Mouse (Mus musculus) urinary bladder, postnatal 14 days (tissue): Measurements from ENCODE around the gene Crb3.

Source experiments
- DNase-seq: peaks from one replicate; pipeline ENCODE4 v3.0.0; 2021; ENCODE audit warnings: low spot score

Crb3 gene

DNA sequence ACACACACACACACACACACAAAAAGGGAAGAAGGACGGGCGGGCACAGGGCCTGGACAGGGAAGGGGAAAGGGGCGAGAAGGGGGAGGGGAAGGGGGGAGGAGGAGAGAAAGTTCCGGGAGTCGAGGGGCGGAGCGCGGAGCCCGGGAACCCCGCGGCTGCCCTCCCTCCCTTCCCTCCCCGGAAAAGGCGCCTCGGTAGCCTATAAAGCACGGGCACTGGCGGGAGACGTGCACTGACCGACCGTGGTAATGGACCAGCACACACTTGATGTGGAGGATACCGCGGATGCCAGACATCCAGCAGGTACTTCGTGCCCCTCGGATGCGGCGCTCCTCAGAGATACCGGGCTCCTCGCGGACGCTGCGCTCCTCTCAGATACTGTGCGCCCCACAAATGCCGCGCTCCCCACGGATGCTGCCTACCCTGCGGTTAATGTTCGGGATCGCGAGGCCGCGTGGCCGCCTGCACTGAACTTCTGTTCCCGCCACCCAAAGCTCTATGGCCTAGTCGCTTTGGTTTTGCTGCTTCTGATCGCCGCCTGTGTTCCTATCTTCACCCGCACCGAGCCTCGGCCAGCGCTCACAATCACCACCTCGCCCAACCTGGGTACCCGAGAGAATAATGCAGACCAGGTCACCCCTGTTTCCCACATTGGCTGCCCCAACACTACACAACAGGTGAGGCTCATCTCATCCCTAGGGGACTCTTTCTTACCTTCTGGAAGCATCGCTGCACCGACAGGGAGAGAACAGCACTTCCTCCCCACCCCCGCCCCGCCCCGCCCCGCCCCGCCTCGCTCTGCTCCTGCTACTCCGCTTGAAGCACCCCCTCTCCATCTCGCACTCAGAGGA is 46.5 kb downstream of the Crb3 start, which contains the start of gene Tnfsf9:
TSS of gene Tnfsf9 (plus strand) at position 145 of the 854 bp plus-strand sequence.
- peak; percentile 37 for DNase-seq

DNA sequence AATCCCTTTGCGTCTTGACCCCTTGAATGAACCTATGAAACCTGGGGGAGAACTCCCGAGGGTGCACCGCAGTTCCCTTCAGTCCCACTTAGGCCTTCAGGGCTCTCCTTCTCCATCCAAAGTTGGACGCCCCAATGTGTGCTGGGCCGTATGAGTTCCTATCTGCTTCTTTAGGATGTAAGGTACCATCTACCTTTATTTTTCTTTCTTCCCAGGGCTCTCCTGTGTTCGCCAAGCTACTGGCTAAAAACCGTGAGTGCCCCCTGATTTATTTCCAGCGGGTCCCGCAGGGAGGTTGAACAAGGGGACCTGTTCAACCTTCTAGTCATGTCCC is 47.1 kb downstream of the Crb3 start:
- no peak for DNase-seq

DNA sequence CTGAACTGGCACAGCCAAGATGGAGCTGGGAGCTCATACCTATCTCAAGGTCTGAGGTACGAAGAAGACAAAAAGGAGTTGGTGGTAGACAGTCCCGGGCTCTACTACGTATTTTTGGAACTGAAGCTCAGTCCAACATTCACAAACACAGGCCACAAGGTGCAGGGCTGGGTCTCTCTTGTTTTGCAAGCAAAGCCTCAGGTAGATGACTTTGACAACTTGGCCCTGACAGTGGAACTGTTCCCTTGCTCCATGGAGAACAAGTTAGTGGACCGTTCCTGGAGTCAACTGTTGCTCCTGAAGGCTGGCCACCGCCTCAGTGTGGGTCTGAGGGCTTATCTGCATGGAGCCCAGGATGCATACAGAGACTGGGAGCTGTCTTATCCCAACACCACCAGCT is 48.2 kb downstream of the Crb3 start:
- DNase-seq = no peak

DNA sequence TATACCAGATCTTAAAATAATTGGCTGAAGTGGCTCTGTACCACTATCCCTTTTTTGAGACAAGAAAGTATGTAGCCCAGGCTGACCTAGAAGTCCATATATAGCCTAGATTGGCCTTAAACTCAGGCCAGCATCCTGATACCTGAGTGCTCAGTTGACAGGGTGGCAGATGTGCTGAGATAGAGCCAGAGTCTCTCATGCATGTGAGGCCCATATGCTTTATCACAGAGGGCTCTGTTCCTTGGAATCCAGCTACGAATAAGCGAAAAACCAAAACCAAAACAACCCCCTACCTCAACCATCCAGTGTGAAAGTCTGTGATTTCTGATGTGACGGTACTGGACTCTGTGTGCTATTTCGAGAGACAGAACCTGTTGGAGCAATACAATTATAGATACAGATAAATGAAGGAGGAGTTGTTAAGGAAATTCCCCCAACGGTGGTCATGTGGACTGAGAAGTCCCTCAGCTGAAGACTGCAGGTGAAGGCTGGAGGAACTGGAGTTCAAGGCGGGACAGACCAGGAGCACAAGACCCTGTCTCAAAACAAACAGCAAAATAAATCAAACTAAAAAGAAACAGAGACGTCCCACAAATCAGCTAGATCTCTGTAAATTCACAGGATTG is 49.2 kb downstream of the Crb3 start:
- DNase-seq = no peak

DNA sequence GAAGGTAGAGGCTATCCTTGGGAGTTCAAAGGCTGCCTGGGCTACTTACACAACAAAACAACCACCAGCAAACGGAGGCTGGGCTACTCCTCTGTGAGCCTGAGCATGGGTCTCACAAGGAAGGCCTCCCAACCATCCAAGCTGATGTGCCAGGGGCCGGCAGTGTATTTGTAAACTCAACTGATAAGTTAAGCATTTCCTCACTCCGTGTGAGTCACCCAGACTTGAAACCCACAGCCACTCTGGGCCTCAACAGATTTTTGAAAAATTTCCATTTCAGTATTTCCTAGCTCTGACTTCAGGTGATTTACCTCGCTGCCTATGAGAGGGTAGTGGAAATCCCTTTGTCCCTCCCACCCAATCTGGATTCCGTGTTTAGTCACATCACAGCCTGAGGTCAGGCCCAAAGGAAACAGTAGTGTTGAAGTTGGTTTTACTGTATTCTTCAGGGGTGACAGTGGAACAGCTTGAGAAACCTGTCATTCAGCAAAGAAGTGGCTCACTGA is 49.8 kb downstream of the Crb3 start:
- no peak for DNase-seq

DNA sequence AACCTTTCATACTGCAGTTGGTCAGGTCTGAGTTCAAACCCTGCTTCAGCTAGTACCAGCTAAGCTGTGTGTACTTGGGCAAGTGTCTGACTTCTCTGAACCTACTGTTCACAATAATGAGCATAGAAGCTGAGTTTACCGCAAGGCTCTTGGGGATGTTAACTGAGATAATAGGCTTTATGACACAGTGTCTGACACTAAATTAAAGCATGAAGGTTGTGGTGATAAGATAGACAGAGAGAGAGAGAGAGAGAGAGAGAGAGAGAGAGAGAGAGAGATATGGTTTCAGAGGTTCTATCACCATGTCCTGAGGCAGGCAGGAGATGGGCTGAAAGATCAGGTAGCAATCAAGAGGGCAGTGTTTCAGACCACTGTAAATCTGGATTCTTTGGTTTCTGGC is 51.1 kb downstream of the Crb3 start:
- DNase-seq = no peak

DNA sequence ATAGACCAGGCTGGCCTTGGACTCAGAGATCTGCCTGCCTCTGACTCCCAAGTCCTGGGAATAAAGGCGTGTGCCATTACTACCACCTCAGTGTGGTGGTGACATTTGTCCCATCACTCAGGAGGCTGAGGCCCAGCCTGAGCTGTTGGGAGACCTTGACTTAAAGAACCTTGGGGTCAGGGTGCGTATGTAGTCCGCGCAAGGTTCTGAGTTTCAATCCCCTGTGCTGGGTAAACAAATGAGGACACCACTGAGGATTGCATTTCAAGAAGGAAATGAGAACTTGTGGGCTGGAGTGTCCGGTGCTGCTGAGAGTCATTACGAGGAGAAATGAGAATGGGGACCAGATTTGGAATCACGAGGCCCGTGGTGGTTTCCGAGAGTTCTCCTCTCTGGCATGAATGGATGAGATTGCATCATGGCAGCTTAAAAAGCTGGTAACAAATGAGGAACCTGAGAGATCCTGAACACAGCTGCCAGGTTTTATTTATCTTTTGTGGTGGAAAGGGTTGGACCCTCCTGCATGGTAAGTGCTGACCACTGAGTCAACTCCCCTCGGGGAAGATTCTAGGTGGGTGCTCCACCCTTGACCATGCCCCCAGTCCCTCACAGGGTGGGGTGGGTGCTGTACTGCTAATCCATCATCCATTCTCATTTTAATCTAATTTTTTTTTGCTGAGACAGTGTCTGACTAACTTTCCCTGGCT is 54.0 kb downstream of the Crb3 start:
- no peak for DNase-seq
